Mouse (Mus musculus): ENCODE measurements around the gene Tmem107.
"Not testable (repeated sequence)": the region's sequence is repeated elsewhere in the genome, so short reads cannot be mapped to it uniquely, and the experiment has no call there.

The Tmem107 gene

GRCm38 (mm10) chr11:69075764-69076479 is 5.3 kb downstream of the Tmem107 start:
- no peak for DNase-seq

- DNase-seq = no peak
Measured at GRCm38 (mm10) chr11:69076572-69076971, 6.0 kb downstream of the Tmem107 start.

- no peak for DNase-seq
Measured at GRCm38 (mm10) chr11:69077316-69077715, 6.7 kb downstream of the Tmem107 start.

GRCm38 (mm10) chr11:69078041-69078440 is 7.4 kb downstream of the Tmem107 start:
- no peak for DNase-seq

- no peak for DNase-seq
Measured at GRCm38 (mm10) chr11:69078805-69079438, 8.3 kb downstream of the Tmem107 start.

GRCm38 (mm10) chr11:69080102-69080854 is 9.7 kb downstream of the Tmem107 start:
- DNase-seq = no peak

- DNase-seq = no peak
Measured at GRCm38 (mm10) chr11:69080855-69081222, 10.2 kb downstream of the Tmem107 start.

- no peak for DNase-seq
Measured at GRCm38 (mm10) chr11:69081613-69082012, 11.0 kb downstream of the Tmem107 start.

- no peak for DNase-seq
Measured at GRCm38 (mm10) chr11:69085608-69086007, 15.0 kb downstream of the Tmem107 start.

- DNase-seq = no peak
Measured at GRCm38 (mm10) chr11:69086390-69086789, 15.8 kb downstream of the Tmem107 start.

GRCm38 (mm10) chr11:69087082-69087481 is 16.5 kb downstream of the Tmem107 start:
- no peak for DNase-seq

GRCm38 (mm10) chr11:69087597-69087996 is 17.0 kb downstream of the Tmem107 start:
- DNase-seq = no peak

- DNase-seq = peak; percentile 97 to 98
Measured at GRCm38 (mm10) chr11:69088103-69088855, 17.7 kb downstream of the Tmem107 start, which contains the start of gene Vamp2. Gene Vamp2, plus strand, starts transcription at chr11:69088490.

GRCm38 (mm10) chr11:69088856-69089615 is 18.4 kb downstream of the Tmem107 start:
- no peak for DNase-seq

GRCm38 (mm10) chr11:69089616-69090290 is 19.1 kb downstream of the Tmem107 start:
- peak in 1 of 2 experiments; percentile 63 for DNase-seq

- no peak for DNase-seq
Measured at GRCm38 (mm10) chr11:69090367-69090766, 19.8 kb downstream of the Tmem107 start.

- DNase-seq = no peak
Measured at GRCm38 (mm10) chr11:69091566-69092385, 21.2 kb downstream of the Tmem107 start.

GRCm38 (mm10) chr11:69092386-69092751 is 21.8 kb downstream of the Tmem107 start:
- DNase-seq = peak; percentile 94 to 96

- no peak for DNase-seq
Measured at GRCm38 (mm10) chr11:69092871-69093270, 22.3 kb downstream of the Tmem107 start.

GRCm38 (mm10) chr11:69093856-69094255 is 23.2 kb downstream of the Tmem107 start:
- not testable (repeated sequence) for DNase-seq
